ENCODE assay signal across 33 mouse cellular contexts in genomic region chr9:102542540-102542939, GRCm38 (mm10). TPM values are rescaled to one million over a fixed set of nuclear protein-coding genes. Genes with fewer than 3 reads are reported as not detected.
A peak's percentile ranks its signal among the peaks of the same experiment; 100 is the strongest.
DNase-seq lines count a peak whose midpoint lies in the region; ATAC-seq and TF ChIP-seq lines count a peak whose summit lies in the region.
"Had no signal": no experiment of that assay in that cellular context is flagged by ENCODE, and none has a peak within 500 bp of the region (broad histone marks: within the 10 kb centered on the region; RNA-seq: fewer than 3 reads in every experiment).

No protein-coding gene starts in this region.

- H3K27ac ChIP-seq in hindbrain, embryonic 11.5 days (ENCODE audit: low read depth, low read length): no peak overlapping the region
- no peak overlapping the region for H3K27ac ChIP-seq in hindbrain, postnatal 0 days
- no peak overlapping the region for H3K27ac ChIP-seq in forebrain, embryonic 10.5 days
- H3K27ac ChIP-seq: embryonic facial prominence, embryonic 10.5 days; embryonic facial prominence, embryonic 15.5 days; hindbrain, embryonic 12.5 days; limb, embryonic 12.5 days; liver, embryonic 15.5 days; lung, embryonic 15.5 days; stomach, embryonic 15.5 days had no signal

- intact Hi-C loops in heart, postnatal 36 days (cut with DNase I): loop anchor here (10.0 kb wide), 1 partner anchor 1228 kb away; no protein-coding TSS in a partner anchor

- DNase-seq in hindbrain, embryonic 11.5 days (ENCODE audit: low spot score): no peak
- no peak for DNase-seq in hindbrain, postnatal 0 days (ENCODE audit: low spot score)
- no peak for DNase-seq in forebrain, embryonic 10.5 days (ENCODE audit: extremely low spot score, low spot score)
- DNase-seq in heart, postnatal 36 days: no peak
- DNase-seq: adrenal gland, adult 2 months; cerebellum, adult 2 months; cerebellum, postnatal 14 days; gastrocnemius, postnatal 25 days; heart, adult 18-20 months; kidney, adult 11 months; kidney, postnatal 14 days; layer of hippocampus, adult 9-11 months; lung, postnatal 4 days; retina, postnatal 1 day; right cerebral cortex, postnatal 14 days had no signal

- no peak for ATAC-seq in hindbrain, embryonic 11.5 days (ENCODE audit: low FRiP score)
- no peak for ATAC-seq in hindbrain, postnatal 0 days
- peak; percentile 20; the same call in 1 of the 2 replicates for ATAC-seq in common myeloid progenitor, adult 5-6 weeks (replicated peaks; ENCODE audit: low read depth, poor library complexity, severe bottlenecking)
- ATAC-seq in megakaryocyte, adult 5-6 weeks (ENCODE audit: poor library complexity, severe bottlenecking): peak; percentile 21
- ATAC-seq in activated CD4-positive, CD25-positive, alpha-beta regulatory T cell, adult 4 months: no peak
- ATAC-seq: forebrain, embryonic 14.5 days; inflammation-experienced regulatory T-cells, adult 6 months; midbrain, embryonic 15.5 days had no signal

- TF ChIP-seq CTCF in hindbrain, postnatal 0 days (IDR thresholded peaks at IDR 0.05; ENCODE audit: low read depth): no peak

- no peak overlapping the region for H3K4me3 ChIP-seq in hindbrain, embryonic 11.5 days (ENCODE audit: low read depth, low read length)
- no peak overlapping the region for H3K4me3 ChIP-seq in hindbrain, postnatal 0 days (ENCODE audit: low read length)
- H3K4me3 ChIP-seq in forebrain, embryonic 10.5 days: no peak overlapping the region
- H3K4me3 ChIP-seq: embryonic facial prominence, embryonic 10.5 days; embryonic facial prominence, embryonic 15.5 days; hindbrain, embryonic 12.5 days; limb, embryonic 12.5 days; liver, embryonic 15.5 days; lung, embryonic 15.5 days; midbrain, embryonic 10.5 days; midbrain, embryonic 15.5 days; myocyte; stomach, embryonic 15.5 days had no signal

- peak overlapping the region; percentile 7; the same call in 1 of the 2 replicates for H3K9ac ChIP-seq in hindbrain, embryonic 11.5 days (ENCODE audit: low read depth, low read length)
- H3K9ac ChIP-seq in hindbrain, postnatal 0 days (replicated peaks; ENCODE audit: low read length): no peak overlapping the region
- H3K9ac ChIP-seq: embryonic facial prominence, embryonic 15.5 days; hindbrain, embryonic 12.5 days; limb, embryonic 12.5 days; liver, embryonic 15.5 days; lung, embryonic 15.5 days; midbrain, embryonic 15.5 days; stomach, embryonic 15.5 days had no signal

- 75% methylated on average over 8 of the region's 8 CpGs for whole genome bisulfite sequencing in hindbrain, embryonic 11.5 days
- 77% methylated on average over 8 of the region's 8 CpGs for WGBS in hindbrain, postnatal 0 days
- 79% methylated on average over 8 of the region's 8 CpGs for whole genome bisulfite sequencing in forebrain, embryonic 10.5 days

- no peaks in the 10 kb centered on the region for H3K27me3 ChIP-seq in hindbrain, embryonic 11.5 days (ENCODE audit: control insufficient read depth, insufficient read depth, low read length)
- no peaks in the 10 kb centered on the region for H3K27me3 ChIP-seq in hindbrain, postnatal 0 days (ENCODE audit: insufficient read depth, low read length)
- peaks cover 83% of the 10 kb centered on the region for H3K27me3 ChIP-seq in forebrain, embryonic 10.5 days (ENCODE audit: poor library complexity, severe bottlenecking)
- H3K27me3 ChIP-seq: hindbrain, embryonic 12.5 days; midbrain, embryonic 15.5 days had no signal

- H3K36me3 ChIP-seq in hindbrain, embryonic 11.5 days (ENCODE audit: control insufficient read depth, insufficient read depth, low read length): no peaks in the 10 kb centered on the region
- H3K36me3 ChIP-seq in hindbrain, postnatal 0 days (ENCODE audit: insufficient read depth, low read length): no peaks in the 10 kb centered on the region
- no peaks in the 10 kb centered on the region for H3K36me3 ChIP-seq in forebrain, embryonic 10.5 days (replicated peaks)
- H3K36me3 ChIP-seq: embryonic facial prominence, embryonic 10.5 days; embryonic facial prominence, embryonic 15.5 days; hindbrain, embryonic 12.5 days; limb, embryonic 12.5 days; liver, embryonic 15.5 days; lung, embryonic 15.5 days; midbrain, embryonic 10.5 days; midbrain, embryonic 15.5 days; stomach, embryonic 15.5 days had no signal

- peaks cover 5% of the 10 kb centered on the region; the same call in 1 of the 2 replicates for H3K4me1 ChIP-seq in hindbrain, embryonic 11.5 days (replicated peaks; ENCODE audit: control insufficient read depth, insufficient read depth, low read length)
- peaks cover 22% of the 10 kb centered on the region; the same call in 1 of the 2 replicates for H3K4me1 ChIP-seq in hindbrain, postnatal 0 days (ENCODE audit: insufficient read depth, low read length)
- peaks cover 48% of the 10 kb centered on the region for H3K4me1 ChIP-seq in forebrain, embryonic 10.5 days
- H3K4me1 ChIP-seq: liver, embryonic 15.5 days had no signal

- H3K9me3 ChIP-seq in hindbrain, embryonic 11.5 days (ENCODE audit: control insufficient read depth, low read length): no peaks in the 10 kb centered on the region
- no peaks in the 10 kb centered on the region for H3K9me3 ChIP-seq in hindbrain, postnatal 0 days (ENCODE audit: low read length)
- no peaks in the 10 kb centered on the region for H3K9me3 ChIP-seq in forebrain, embryonic 10.5 days
- H3K9me3 ChIP-seq: embryonic facial prominence, embryonic 10.5 days; embryonic facial prominence, embryonic 15.5 days; hindbrain, embryonic 12.5 days; limb, embryonic 12.5 days; liver, embryonic 15.5 days; lung, embryonic 15.5 days; midbrain, embryonic 10.5 days; midbrain, embryonic 15.5 days; stomach, embryonic 15.5 days had no signal

- H3K4me2 ChIP-seq in hindbrain, embryonic 11.5 days (replicated peaks; ENCODE audit: low read depth, low read length): no peak overlapping the region
- no peak overlapping the region for H3K4me2 ChIP-seq in hindbrain, postnatal 0 days (ENCODE audit: low read depth, low read length)
- H3K4me2 ChIP-seq: embryonic facial prominence, embryonic 15.5 days; heart, embryonic 11.5 days; hindbrain, embryonic 12.5 days; limb, embryonic 12.5 days; liver, embryonic 15.5 days; lung, embryonic 15.5 days; midbrain, embryonic 15.5 days; stomach, embryonic 15.5 days had no signal

RNA-seq across cellular contexts. Expression of gene Ky, which starts 37.0 kb away (rescaled TPM):
- 0.26 and 0.47 TPM in 2 replicates for polyA plus RNA-seq in hindbrain, embryonic 11.5 days (2014; fragmentation: Nextera tagmentation; extraction: Ambion mirVana)
- 2.3 and 5.3 TPM in 2 replicates for total RNA-seq in hindbrain, postnatal 0 days (2014; rRNA removed)
- 0.54 and 1.1 TPM in 2 replicates for polyA plus RNA-seq in hindbrain, postnatal 0 days (2015; fragmentation: Nextera tagmentation; extraction: Ambion mirVana)
- total RNA-seq in common myeloid progenitor, adult 5-6 weeks (2017): not detected in 2 replicates
- not detected in 2 replicates for total RNA-seq in megakaryocyte, adult 5-6 weeks (2015)
- not detected in 2 replicates for total RNA-seq in megakaryocyte, adult 5-6 weeks (2017)
- 0.10 and 0.14 TPM in 2 replicates for polyA plus RNA-seq in forebrain, embryonic 10.5 days (2016; fragmentation: Nextera tagmentation; extraction: Ambion mirVana)
- polyA plus RNA-seq in activated CD4-positive, CD25-positive, alpha-beta regulatory T cell, adult 4 months (2017; shearing (Covaris generic)): under 1 TPM in 1 of 2 experiments, not detected in 1; 0.09 TPM
- 10 to 100 TPM in 1 of 2 experiments, 1 to 10 TPM in 1; 9.0 to 21.8 TPM for total RNA-seq in heart, postnatal 36 days (2021)
- polyA plus RNA-seq: kidney, embryonic 14.5 days; liver, adult 2 months had no signal

Comparison
In these comparisons a context has a peak if more than half of its experiments do, and no peak if none do; other contexts are left out.
1. ATAC-seq: peak in common myeloid progenitor, adult 5-6 weeks (single experiment) and megakaryocyte, adult 5-6 weeks (single experiment); none in hindbrain, embryonic 11.5 days (single experiment), hindbrain, postnatal 0 days (single experiment) and activated CD4-positive, CD25-positive, alpha-beta regulatory T cell, adult 4 months (single experiment).